Mouse (Mus musculus): ENCODE data around the gene Olfr215.
"Not testable (repeated sequence)": the region's sequence is repeated elsewhere in the genome, so short reads cannot be mapped to it uniquely, and the experiment has no call there.

The Olfr215 gene

GRCm38 (mm10) chr6:116584095-116584494 lies at the start of gene Olfr215:
Olfr215 (minus strand) TSS chr6:116584195.
- no peak for DNase-seq (ENCODE audit: inconsistent age in 2 of 2, low spot score in 1 of 2)

- peak; percentile 67 to 91 for DNase-seq (ENCODE audit: inconsistent age in 2 of 2, low spot score in 1 of 2)
Measured at GRCm38 (mm10) chr6:116632129-116632528, 48.1 kb upstream of the Olfr215 start.

- no peak for DNase-seq (ENCODE audit: inconsistent age in 2 of 2, low spot score in 1 of 2)
Measured at GRCm38 (mm10) chr6:116629766-116630165, 45.8 kb upstream of the Olfr215 start.

GRCm38 (mm10) chr6:116628539-116629171 lies 44.7 kb upstream of the Olfr215 start, which contains the start of gene Zfp422:
Zfp422 (minus strand) TSS chr6:116628999.
- DNase-seq (ENCODE audit: inconsistent age in 2 of 2, low spot score in 1 of 2): peak; percentile 67 to 91

- DNase-seq (ENCODE audit: inconsistent age in 2 of 2, low spot score in 1 of 2): no peak
Measured at GRCm38 (mm10) chr6:116628095-116628494, 44.1 kb upstream of the Olfr215 start.

GRCm38 (mm10) chr6:116626417-116626816 lies 42.4 kb upstream of the Olfr215 start:
- peak in 1 of 2 experiments; percentile 24 for DNase-seq (ENCODE audit: inconsistent age in 2 of 2, low spot score in 1 of 2)

GRCm38 (mm10) chr6:116621318-116622023 lies 37.5 kb upstream of the Olfr215 start:
- no peak for DNase-seq (ENCODE audit: inconsistent age in 2 of 2, low spot score in 1 of 2)

GRCm38 (mm10) chr6:116618073-116618472 lies 34.1 kb upstream of the Olfr215 start:
- no peak for DNase-seq (ENCODE audit: inconsistent age in 2 of 2, low spot score in 1 of 2)

GRCm38 (mm10) chr6:116615719-116616118 lies 31.7 kb upstream of the Olfr215 start:
- DNase-seq (ENCODE audit: inconsistent age in 2 of 2, low spot score in 1 of 2): no peak

- DNase-seq (ENCODE audit: inconsistent age in 2 of 2, low spot score in 1 of 2): no peak
Measured at GRCm38 (mm10) chr6:116607230-116607629, 23.2 kb upstream of the Olfr215 start.

GRCm38 (mm10) chr6:116600969-116601368 lies 17.0 kb upstream of the Olfr215 start:
- DNase-seq (ENCODE audit: inconsistent age in 2 of 2, low spot score in 1 of 2): not testable (repeated sequence)

GRCm38 (mm10) chr6:116569834-116570233 lies 14.2 kb downstream of the Olfr215 start:
- peak; percentile 12 to 73 for DNase-seq (ENCODE audit: inconsistent age in 2 of 2, low spot score in 1 of 2)

- no peak for DNase-seq (ENCODE audit: inconsistent age in 2 of 2, low spot score in 1 of 2)
Measured at GRCm38 (mm10) chr6:116554952-116555351, 29.0 kb downstream of the Olfr215 start.

GRCm38 (mm10) chr6:116553935-116554334 lies 30.1 kb downstream of the Olfr215 start, which contains the start of gene Olfr214:
Olfr214 (plus strand) TSS chr6:116554235.
- DNase-seq (ENCODE audit: inconsistent age in 2 of 2, low spot score in 1 of 2): no peak

GRCm38 (mm10) chr6:116550841-116551240 lies 33.2 kb downstream of the Olfr215 start, which contains the start of gene Gm5580:
Gm5580 (plus strand) TSS chr6:116551141.
- DNase-seq (ENCODE audit: inconsistent age in 2 of 2, low spot score in 1 of 2): not testable (repeated sequence)

- DNase-seq (ENCODE audit: inconsistent age in 2 of 2, low spot score in 1 of 2): no peak
Measured at GRCm38 (mm10) chr6:116542500-116542899, 41.5 kb downstream of the Olfr215 start.

GRCm38 (mm10) chr6:116538156-116538555 lies 45.8 kb downstream of the Olfr215 start, which contains the start of gene Olfr213:
Olfr213 (plus strand) TSS chr6:116538456.
- DNase-seq (ENCODE audit: inconsistent age in 2 of 2, low spot score in 1 of 2): no peak

All from adrenal gland, adult (tissue).